Mouse (Mus musculus): ENCODE measurements around the gene Igsf3. TPM values are rescaled to one million over a fixed set of nuclear protein-coding genes. Genes with fewer than 3 reads are reported as not detected.
A peak's percentile ranks its signal among the peaks of the same experiment; 100 is the strongest.

Gene Igsf3
- polyA plus RNA-seq, 1 experiment from 2014 or later: 4.3 TPM

DNA sequence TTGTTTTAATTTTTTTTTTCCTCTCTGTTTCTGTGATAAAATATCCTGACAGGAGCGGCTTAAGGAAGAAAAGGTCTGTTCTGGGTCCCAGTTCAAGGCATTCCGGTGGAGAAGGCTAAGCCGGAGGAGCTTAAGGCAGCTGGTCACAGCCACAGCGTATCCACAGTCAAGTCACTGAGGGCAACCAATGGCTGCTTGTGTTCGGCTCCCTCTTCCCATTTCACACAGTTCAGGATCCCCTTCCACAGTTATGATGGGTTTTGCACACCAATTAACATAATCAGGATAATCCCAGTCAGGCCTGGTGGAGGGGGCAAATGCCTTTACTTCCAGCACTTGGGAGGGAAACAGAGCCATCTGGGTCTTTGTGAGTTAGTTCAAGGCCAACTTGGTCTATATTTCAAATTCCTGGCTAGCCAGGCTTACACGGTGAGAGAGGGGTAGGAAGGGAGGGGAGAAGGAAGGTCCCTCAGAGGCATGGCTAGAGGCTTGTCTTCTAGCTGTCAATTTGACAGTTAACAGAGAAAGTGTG is 11.7 kb upstream of the Igsf3 start:
- Histone ChIP-seq H3K36me3 (ENCODE audit: control insufficient read depth, insufficient read depth) (no peaks in the 10 kb centered on the region), H3K27me3 (ENCODE audit: control insufficient read depth, insufficient read depth, low read depth, low read length) (no peaks in the 10 kb centered on the region), H3K9me3 (replicated peaks; ENCODE audit: control insufficient read depth, low read length) (no peaks in the 10 kb centered on the region), H3K4me2 (ENCODE audit: low read depth, low read length) (no peak overlapping the region), H3K4me1 (ENCODE audit: control insufficient read depth, low read depth, low read length) (peaks cover 30% of the 10 kb centered on the region), H3K9ac (ENCODE audit: low read depth, low read length) (no peak overlapping the region), H3K27ac (ENCODE audit: low read length) (no peak overlapping the region), H3K4me3 (ENCODE audit: low read depth, low read length) (no peak overlapping the region)
- 73% methylated on average over 6 of the region's 6 CpGs for WGBS (ENCODE audit: insufficient replicate concordance)
- no peak for ATAC-seq (ENCODE audit: low read depth)

DNA sequence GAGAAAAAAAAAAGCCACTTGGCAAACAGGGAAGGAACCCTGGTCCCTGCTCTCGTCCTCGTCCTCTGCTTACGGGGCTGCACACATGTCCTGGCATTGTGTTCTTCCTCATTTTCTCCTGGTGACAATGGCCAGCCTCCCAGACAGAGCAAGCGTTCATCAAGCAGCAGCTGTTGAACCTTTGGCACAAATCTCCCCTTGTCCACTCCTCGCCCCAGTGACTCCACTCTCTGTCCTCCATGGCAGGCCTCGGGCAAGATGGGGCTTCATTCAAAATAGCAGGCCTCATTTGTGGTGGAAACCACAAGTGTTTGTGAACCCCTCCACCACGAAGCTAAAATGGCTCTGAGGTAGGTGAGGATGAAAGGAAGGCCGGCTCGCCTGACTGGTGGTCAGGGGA is 11.0 kb upstream of the Igsf3 start:
- 50% methylated on average over 9 of the region's 9 CpGs for WGBS (ENCODE audit: insufficient replicate concordance)

GRCm38 (mm10) chr3:101367372-101367771 is 9.5 kb upstream of the Igsf3 start:
- Histone ChIP-seq H3K4me1 (ENCODE audit: control insufficient read depth, low read depth, low read length) (peaks cover 30% of the 10 kb centered on the region), H3K4me3 (ENCODE audit: low read depth, low read length) (peak overlapping the region; percentile 13), H3K27me3 (ENCODE audit: control insufficient read depth, insufficient read depth, low read depth, low read length) (no peaks in the 10 kb centered on the region), H3K4me2 (ENCODE audit: low read depth, low read length) (peak overlapping the region; percentile 54), H3K36me3 (ENCODE audit: control insufficient read depth, insufficient read depth) (no peaks in the 10 kb centered on the region), H3K9ac (ENCODE audit: low read depth, low read length) (peak overlapping the region; percentile 42; the same call in 1 of the 2 replicates), H3K9me3 (replicated peaks; ENCODE audit: control insufficient read depth, low read length) (no peaks in the 10 kb centered on the region), H3K27ac (ENCODE audit: low read length) (peak overlapping the region; percentile 72)
- WGBS (ENCODE audit: insufficient replicate concordance): 5% methylated on average over 11 of the region's 11 CpGs
- peak; percentile 89 for ATAC-seq (ENCODE audit: low read depth)

More for the DNA sequence above, 11.0 kb upstream of the Igsf3 start:
- Histone ChIP-seq H3K36me3 (ENCODE audit: control insufficient read depth, insufficient read depth) (no peaks in the 10 kb centered on the region), H3K27me3 (ENCODE audit: control insufficient read depth, insufficient read depth, low read depth, low read length) (no peaks in the 10 kb centered on the region), H3K4me3 (ENCODE audit: low read depth, low read length) (no peak overlapping the region), H3K4me2 (ENCODE audit: low read depth, low read length) (no peak overlapping the region), H3K9me3 (replicated peaks; ENCODE audit: control insufficient read depth, low read length) (no peaks in the 10 kb centered on the region), H3K27ac (ENCODE audit: low read length) (no peak overlapping the region), H3K9ac (ENCODE audit: low read depth, low read length) (no peak overlapping the region), H3K4me1 (ENCODE audit: control insufficient read depth, low read depth, low read length) (peaks cover 30% of the 10 kb centered on the region)
- ATAC-seq (ENCODE audit: low read depth): no peak

- no peak for ATAC-seq (ENCODE audit: low read depth)
- Histone ChIP-seq H3K9ac (ENCODE audit: low read depth, low read length) (no peak overlapping the region), H3K4me3 (ENCODE audit: low read depth, low read length) (no peak overlapping the region), H3K4me2 (ENCODE audit: low read depth, low read length) (no peak overlapping the region), H3K4me1 (ENCODE audit: control insufficient read depth, low read depth, low read length) (peaks cover 31% of the 10 kb centered on the region), H3K27ac (ENCODE audit: low read length) (no peak overlapping the region), H3K27me3 (ENCODE audit: control insufficient read depth, insufficient read depth, low read depth, low read length) (no peaks in the 10 kb centered on the region), H3K36me3 (ENCODE audit: control insufficient read depth, insufficient read depth) (no peaks in the 10 kb centered on the region), H3K9me3 (replicated peaks; ENCODE audit: control insufficient read depth, low read length) (no peaks in the 10 kb centered on the region)
- WGBS (ENCODE audit: insufficient replicate concordance): 63% methylated on average over 10 of the region's 10 CpGs
Measured at GRCm38 (mm10) chr3:101369301-101369881, 7.5 kb upstream of the Igsf3 start.

- Histone ChIP-seq H3K9me3 (replicated peaks; ENCODE audit: control insufficient read depth, low read length) (no peaks in the 10 kb centered on the region), H3K27me3 (ENCODE audit: control insufficient read depth, insufficient read depth, low read depth, low read length) (peaks cover 6% of the 10 kb centered on the region; the same call in 1 of the 2 replicates), H3K9ac (ENCODE audit: low read depth, low read length) (0 out of 2 replicates have a peak overlapping the region, but pooled peaks have one; percentile 2), H3K27ac (ENCODE audit: low read length) (no peak overlapping the region), H3K4me3 (ENCODE audit: low read depth, low read length) (peak overlapping the region; percentile 14; the same call in 1 of the 2 replicates), H3K36me3 (ENCODE audit: control insufficient read depth, insufficient read depth) (no peaks in the 10 kb centered on the region), H3K4me1 (ENCODE audit: control insufficient read depth, low read depth, low read length) (peaks cover 28% of the 10 kb centered on the region), H3K4me2 (ENCODE audit: low read depth, low read length) (peak overlapping the region; percentile 49; the same call in 1 of the 2 replicates)
- ATAC-seq (ENCODE audit: low read depth): peak; percentile 41
- 22% methylated on average over 13 of the region's 13 CpGs for WGBS (ENCODE audit: insufficient replicate concordance)
Measured at GRCm38 (mm10) chr3:101372345-101372980, 4.4 kb upstream of the Igsf3 start.

- H3K4me1 ChIP-seq (ENCODE audit: control insufficient read depth, low read depth, low read length): peaks cover 34% of the 10 kb centered on the region
- peak overlapping the region; percentile 46; the same call in 1 of the 2 replicates for H3K27ac ChIP-seq (ENCODE audit: low read length)
- H3K9ac ChIP-seq (ENCODE audit: low read depth, low read length): peak overlapping the region; percentile 74
- under 1% methylated on average over 62 of the region's 62 CpGs for WGBS (ENCODE audit: insufficient replicate concordance)
- H3K9me3 ChIP-seq (replicated peaks; ENCODE audit: control insufficient read depth, low read length): no peaks in the 10 kb centered on the region
- H3K4me3 ChIP-seq (ENCODE audit: low read depth, low read length): peak overlapping the region; percentile 76
- ATAC-seq (ENCODE audit: low read depth): peak; percentile 52
- H3K4me2 ChIP-seq (ENCODE audit: low read depth, low read length): peak overlapping the region; percentile 99
- H3K27me3 ChIP-seq (ENCODE audit: control insufficient read depth, insufficient read depth, low read depth, low read length): peaks cover 7% of the 10 kb centered on the region; the same call in 1 of the 2 replicates
- H3K36me3 ChIP-seq (ENCODE audit: control insufficient read depth, insufficient read depth): no peaks in the 10 kb centered on the region
Measured at GRCm38 (mm10) chr3:101377256-101378024, 557 bp downstream of the Igsf3 start.

GRCm38 (mm10) chr3:101378102-101378501 is 1.2 kb downstream of the Igsf3 start:
- Histone ChIP-seq H3K27me3 (ENCODE audit: control insufficient read depth, insufficient read depth, low read depth, low read length) (peaks cover 7% of the 10 kb centered on the region; the same call in 1 of the 2 replicates), H3K4me1 (ENCODE audit: control insufficient read depth, low read depth, low read length) (peaks cover 32% of the 10 kb centered on the region), H3K27ac (ENCODE audit: low read length) (no peak overlapping the region), H3K36me3 (ENCODE audit: control insufficient read depth, insufficient read depth) (no peaks in the 10 kb centered on the region), H3K9me3 (replicated peaks; ENCODE audit: control insufficient read depth, low read length) (no peaks in the 10 kb centered on the region), H3K9ac (ENCODE audit: low read depth, low read length) (peak overlapping the region; percentile 74; the same call in 1 of the 2 replicates), H3K4me2 (ENCODE audit: low read depth, low read length) (peak overlapping the region; percentile 99), H3K4me3 (ENCODE audit: low read depth, low read length) (peak overlapping the region; percentile 76)
- WGBS (ENCODE audit: insufficient replicate concordance): 3% methylated on average over 12 of the region's 12 CpGs
- ATAC-seq (ENCODE audit: low read depth): no peak

DNA sequence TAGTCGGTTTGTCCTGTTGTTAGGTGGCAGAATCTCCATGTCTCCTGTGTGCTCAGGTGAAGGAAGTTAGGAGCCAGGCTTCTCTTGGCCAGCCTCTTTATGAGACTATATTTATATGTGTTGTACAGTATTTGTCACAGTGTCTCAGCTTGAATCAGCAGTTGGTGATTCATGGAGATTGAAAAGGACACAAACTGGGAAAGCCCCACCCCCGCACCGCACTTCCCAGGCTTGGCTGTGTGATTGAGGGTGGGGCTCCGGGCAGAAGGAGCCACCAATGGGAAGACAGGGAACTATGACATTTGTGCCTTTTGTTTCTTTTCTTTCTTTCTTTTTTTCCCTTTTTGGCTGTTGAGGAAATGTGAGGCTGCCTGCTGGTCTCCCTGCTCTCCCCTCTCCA is 2.9 kb downstream of the Igsf3 start:
- H3K9me3 ChIP-seq (replicated peaks; ENCODE audit: control insufficient read depth, low read length): no peaks in the 10 kb centered on the region
- H3K4me1 ChIP-seq (ENCODE audit: control insufficient read depth, low read depth, low read length): peaks cover 26% of the 10 kb centered on the region
- no peak overlapping the region for H3K9ac ChIP-seq (ENCODE audit: low read depth, low read length)
- peaks cover 7% of the 10 kb centered on the region; the same call in 1 of the 2 replicates for H3K27me3 ChIP-seq (ENCODE audit: control insufficient read depth, insufficient read depth, low read depth, low read length)
- ATAC-seq (ENCODE audit: low read depth): no peak
- no peak overlapping the region for H3K27ac ChIP-seq (ENCODE audit: low read length)
- no peak overlapping the region for H3K4me2 ChIP-seq (ENCODE audit: low read depth, low read length)
- H3K4me3 ChIP-seq (ENCODE audit: low read depth, low read length): no peak overlapping the region
- WGBS (ENCODE audit: insufficient replicate concordance): 58% methylated on average over 4 of the region's 4 CpGs
- no peaks in the 10 kb centered on the region for H3K36me3 ChIP-seq (ENCODE audit: control insufficient read depth, insufficient read depth)

Measured in liver, embryonic 16.5 days (tissue).